Comparison of ENCODE assay signal across 7 mouse cellular contexts in the genomic region with DNA sequence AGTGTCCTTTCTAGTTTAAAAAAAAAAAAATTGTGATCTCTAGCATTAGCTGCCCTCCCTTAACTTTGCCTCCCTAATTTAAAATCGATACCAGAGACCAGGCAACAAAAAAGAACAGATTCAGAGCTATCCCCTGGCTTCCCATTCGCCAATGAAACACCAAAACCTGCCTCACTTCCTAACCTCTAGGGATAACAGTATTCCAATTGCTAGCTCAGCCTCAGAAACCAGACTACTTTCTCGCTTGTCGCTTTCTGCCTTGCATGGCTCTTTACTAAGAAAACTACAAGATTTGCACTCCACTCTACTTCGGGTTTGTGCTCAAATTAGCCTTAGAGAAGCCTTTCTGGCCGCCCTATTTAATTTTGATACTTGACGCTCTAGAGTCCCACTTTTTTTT. TPM values are rescaled to one million over a fixed set of nuclear protein-coding genes. Genes with fewer than 3 reads are reported as not detected.
DNase-seq lines count a peak whose midpoint lies in the region; ATAC-seq and TF ChIP-seq lines count a peak whose summit lies in the region.

No protein-coding gene starts in this region.

- H3K4me1 ChIP-seq in lung, postnatal 0 days (ENCODE audit: insufficient read depth, low read depth, low read length), result peaks cover 8% of the 10 kb centered on the region; the same call in 1 of the 2 replicates
- peaks cover 4% of the 10 kb centered on the region; the same call in 1 of the 2 replicates for H3K4me1 ChIP-seq in limb, embryonic 12.5 days (replicated peaks)
- no peaks in the 10 kb centered on the region for H3K4me1 ChIP-seq in small intestine, adult 2 months (ENCODE audit: control insufficient read depth, insufficient read depth, insufficient read length, low read length)

- peak; percentile 9 for DNase-seq in lung, postnatal 0 days (ENCODE audit: low spot score)
- no peak for DNase-seq in lung, postnatal 36 days
- DNase-seq in right cerebral cortex, postnatal 36 days (ENCODE audit: low spot score in 2 of 2), result no peak
- no peak for DNase-seq in right cerebral cortex, postnatal 4 days

- no peak for ATAC-seq in lung, postnatal 0 days
- ATAC-seq in erythroblast, adult 5-6 weeks (replicated peaks; ENCODE audit: low FRiP score, poor library complexity, severe bottlenecking), result peak; percentile 16
- ATAC-seq in limb, embryonic 12.5 days (ENCODE audit: insufficient number of reproducible peaks, insufficient read depth, low FRiP score, low TSS enrichment, low read depth), result 0 out of 2 replicates have a peak, but pooled peaks have one; percentile 2

- TF ChIP-seq EP300 in lung, postnatal 0 days (IDR thresholded peaks at IDR 0.05), result no peak

- peak overlapping the region; percentile 84; the same call in 1 of the 2 replicates for H3K9ac ChIP-seq in lung, postnatal 0 days (replicated peaks; ENCODE audit: low read depth)
- H3K9ac ChIP-seq in limb, embryonic 12.5 days (replicated peaks), result peak overlapping the region; percentile 89

- no peaks in the 10 kb centered on the region for H3K9me3 ChIP-seq in lung, postnatal 0 days (ENCODE audit: low read length)
- H3K9me3 ChIP-seq in limb, embryonic 12.5 days, result no peaks in the 10 kb centered on the region

- no peak for TF ChIP-seq POLR2A in small intestine, adult 2 months (IDR thresholded peaks at IDR 0.05; ENCODE audit: low read depth, low read length)

- no peak for TF ChIP-seq CTCF in lung, postnatal 0 days (IDR thresholded peaks at IDR 0.05)
- TF ChIP-seq CTCF in small intestine, adult 2 months (IDR thresholded peaks at IDR 0.05; ENCODE audit: extremely low read depth, insufficient read length, insufficient replicate concordance, low read depth, low read length), result no peak

- peak overlapping the region; percentile 52 for H3K27ac ChIP-seq in lung, postnatal 0 days (ENCODE audit: low read length)
- H3K27ac ChIP-seq in limb, embryonic 12.5 days, result peak overlapping the region; percentile 87
- H3K27ac ChIP-seq in small intestine, adult 2 months (ENCODE audit: insufficient read depth, low read depth, low read length), result peak overlapping the region; percentile 42

- H3K36me3 ChIP-seq in lung, postnatal 0 days (ENCODE audit: insufficient read depth, low read length), result peaks cover 11% of the 10 kb centered on the region
- peaks cover 24% of the 10 kb centered on the region for H3K36me3 ChIP-seq in limb, embryonic 12.5 days
- H3K36me3 ChIP-seq in small intestine, adult 2 months (ENCODE audit: control insufficient read depth, insufficient read depth, low read length), result peaks cover 16% of the 10 kb centered on the region

- H3K27me3 ChIP-seq in lung, postnatal 0 days (replicated peaks; ENCODE audit: insufficient read depth, low read length), result no peaks in the 10 kb centered on the region
- H3K27me3 ChIP-seq in limb, embryonic 12.5 days, result no peaks in the 10 kb centered on the region
- H3K27me3 ChIP-seq in small intestine, adult 2 months (ENCODE audit: control insufficient read depth, insufficient read depth, low read length), result no peaks in the 10 kb centered on the region

- peak overlapping the region; percentile 87 for H3K4me2 ChIP-seq in lung, postnatal 0 days (replicated peaks; ENCODE audit: low read depth, low read length)
- peak overlapping the region; percentile 64 for H3K4me2 ChIP-seq in limb, embryonic 12.5 days

- H3K4me3 ChIP-seq in lung, postnatal 0 days (ENCODE audit: low read depth, low read length), result peak overlapping the region; percentile 89
- peak overlapping the region; percentile 84 for H3K4me3 ChIP-seq in limb, embryonic 12.5 days (replicated peaks)
- peak overlapping the region; percentile 85 for H3K4me3 ChIP-seq in small intestine, adult 2 months (ENCODE audit: low read depth, low read length)

- 21% methylated on average over 7 of the region's 7 CpGs for WGBS in lung, postnatal 0 days
- WGBS in limb, embryonic 12.5 days, result 30% methylated on average over 7 of the region's 7 CpGs
- 19% methylated on average over 7 of the region's 7 CpGs for WGBS in small intestine, adult 2 months

RNA-seq across cellular contexts. Expression of a gene that starts 0.4 kb away (rescaled TPM):
- 14.3 and 16.0 TPM in 2 replicates for polyA plus RNA-seq in lung, postnatal 0 days (2015; fragmentation: Nextera tagmentation; extraction: Ambion mirVana)
- total RNA-seq in erythroblast, adult 5-6 weeks (2015; ENCODE audit: low replicate concordance), result 6.0 and 12.5 TPM in 2 replicates
- total RNA-seq in erythroblast, adult 5-6 weeks (2017; ENCODE audit: low replicate concordance), result 14.6 and 21.2 TPM in 2 replicates
- 74.9 and 75.7 TPM in 2 replicates for polyA plus RNA-seq in limb, embryonic 12.5 days (2016; fragmentation: Nextera tagmentation; extraction: Ambion mirVana)
- 1.7 and 4.5 TPM in 2 replicates for polyA plus RNA-seq in small intestine, adult 2 months (2012; rRNA removed)

RNA-seq across cellular contexts. Expression of a gene that starts 15.2 kb away (rescaled TPM):
- polyA plus RNA-seq in lung, postnatal 0 days (2015; fragmentation: Nextera tagmentation; extraction: Ambion mirVana), result 252 and 273 TPM in 2 replicates
- total RNA-seq in erythroblast, adult 5-6 weeks (2015; ENCODE audit: low replicate concordance), result 35.5 and 95.7 TPM in 2 replicates
- total RNA-seq in erythroblast, adult 5-6 weeks (2017; ENCODE audit: low replicate concordance), result 87.3 and 106 TPM in 2 replicates
- polyA plus RNA-seq in limb, embryonic 12.5 days (2016; fragmentation: Nextera tagmentation; extraction: Ambion mirVana), result 344 and 355 TPM in 2 replicates
- 39.5 and 51.8 TPM in 2 replicates for polyA plus RNA-seq in small intestine, adult 2 months (2012; rRNA removed)

RNA-seq across cellular contexts. Expression of a gene that starts 25.9 kb away (rescaled TPM):
- 2.0 and 3.1 TPM in 2 replicates for polyA plus RNA-seq in lung, postnatal 0 days (2015; fragmentation: Nextera tagmentation; extraction: Ambion mirVana)
- not detected in 2 replicates for total RNA-seq in erythroblast, adult 5-6 weeks (2015; ENCODE audit: low replicate concordance)
- not detected in 2 replicates for total RNA-seq in erythroblast, adult 5-6 weeks (2017; ENCODE audit: low replicate concordance)
- 8.5 and 10.2 TPM in 2 replicates for polyA plus RNA-seq in limb, embryonic 12.5 days (2016; fragmentation: Nextera tagmentation; extraction: Ambion mirVana)
- 0.72 and 0.74 TPM in 2 replicates for polyA plus RNA-seq in small intestine, adult 2 months (2012; rRNA removed)

RNA-seq across cellular contexts. Expression of a gene that starts 35.7 kb away (rescaled TPM):
- polyA plus RNA-seq in lung, postnatal 0 days (2015; fragmentation: Nextera tagmentation; extraction: Ambion mirVana), result 247 and 252 TPM in 2 replicates
- 19.0 and 37.9 TPM in 2 replicates for total RNA-seq in erythroblast, adult 5-6 weeks (2015; ENCODE audit: low replicate concordance)
- total RNA-seq in erythroblast, adult 5-6 weeks (2017; ENCODE audit: low replicate concordance), result 7.0 and 15.9 TPM in 2 replicates
- polyA plus RNA-seq in limb, embryonic 12.5 days (2016; fragmentation: Nextera tagmentation; extraction: Ambion mirVana), result 11.1 and 11.6 TPM in 2 replicates
- 1.5 and 1.6 TPM in 2 replicates for polyA plus RNA-seq in small intestine, adult 2 months (2012; rRNA removed)

RNA-seq across cellular contexts. Expression of a gene that starts 37.5 kb away (rescaled TPM):
- 12.9 and 14.0 TPM in 2 replicates for polyA plus RNA-seq in lung, postnatal 0 days (2015; fragmentation: Nextera tagmentation; extraction: Ambion mirVana)
- total RNA-seq in erythroblast, adult 5-6 weeks (2015; ENCODE audit: low replicate concordance), result 26.7 and 30.7 TPM in 2 replicates
- total RNA-seq in erythroblast, adult 5-6 weeks (2017; ENCODE audit: low replicate concordance), result 12.4 and 14.9 TPM in 2 replicates
- polyA plus RNA-seq in limb, embryonic 12.5 days (2016; fragmentation: Nextera tagmentation; extraction: Ambion mirVana), result 26.5 and 27.8 TPM in 2 replicates
- polyA plus RNA-seq in small intestine, adult 2 months (2012; rRNA removed), result 5.2 and 8.8 TPM in 2 replicates
